Mouse (Mus musculus): Measurements from ENCODE around the gene Mtmr6.
"Not testable (repeated sequence)": the region's sequence is repeated elsewhere in the genome, so short reads cannot be mapped to it uniquely, and the experiment has no call there.

The Mtmr6 gene

DNA sequence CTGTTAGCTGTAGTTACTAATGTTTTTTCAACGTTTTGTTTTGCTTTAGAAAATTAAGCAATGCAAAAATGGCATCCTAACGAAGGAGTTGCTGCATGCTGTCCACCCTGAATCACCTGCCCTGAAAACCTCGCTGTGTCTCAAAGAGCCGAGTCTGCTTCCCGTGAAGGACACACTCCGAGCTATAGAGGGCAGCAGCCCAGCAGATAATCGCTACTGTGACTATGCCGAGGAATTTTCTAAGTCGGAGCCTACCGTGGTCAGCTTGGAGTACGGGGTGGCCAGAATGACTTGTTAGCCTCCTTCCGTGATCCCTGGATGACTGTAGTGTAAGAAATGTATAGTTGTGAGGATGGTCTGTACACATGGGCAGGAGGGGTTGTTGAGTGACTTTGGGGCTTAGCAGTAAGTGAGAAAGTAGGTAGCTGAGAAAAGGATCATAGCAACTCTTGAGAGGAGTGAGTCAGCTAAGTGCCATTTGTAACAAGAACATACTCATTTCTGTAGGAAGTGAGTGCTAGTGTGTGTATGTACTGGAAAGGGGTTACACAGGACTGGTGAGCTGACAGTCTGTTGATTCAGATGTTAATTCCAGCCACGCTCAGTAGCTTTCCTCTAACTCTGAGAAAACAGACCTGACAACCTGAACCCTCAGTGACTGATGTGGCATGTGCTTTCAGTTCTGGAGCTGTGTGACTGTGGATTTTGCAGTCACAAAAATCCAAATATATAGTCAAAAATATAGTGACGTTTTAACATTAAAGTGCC, 35.4 kb downstream of the Mtmr6 start:
- peak; percentile 35 for DNase-seq

DNA sequence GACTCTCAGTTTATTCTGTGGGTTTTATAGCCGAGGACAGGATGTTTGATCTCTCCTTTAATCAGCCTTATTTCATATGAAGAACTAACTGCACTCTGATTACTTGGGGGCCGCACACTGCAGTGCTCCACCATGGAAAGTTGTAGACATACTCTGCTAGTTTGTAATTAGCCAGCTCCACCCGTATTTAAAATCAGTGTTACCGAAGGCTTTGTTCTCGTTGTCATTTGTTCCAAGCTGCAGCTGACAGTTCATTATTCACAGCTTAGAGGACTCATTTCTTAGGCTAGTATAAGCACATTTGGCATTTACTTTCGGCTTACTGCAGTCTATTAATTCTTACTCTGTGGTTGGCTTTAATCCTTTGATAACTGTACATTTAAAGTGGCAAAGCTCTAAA, 36.0 kb downstream of the Mtmr6 start:
- no peak for DNase-seq

GRCm38 (mm10) chr14:60302441-60302840, 37.4 kb downstream of the Mtmr6 start:
- DNase-seq: peak in 1 of 2 experiments; percentile 13

DNA sequence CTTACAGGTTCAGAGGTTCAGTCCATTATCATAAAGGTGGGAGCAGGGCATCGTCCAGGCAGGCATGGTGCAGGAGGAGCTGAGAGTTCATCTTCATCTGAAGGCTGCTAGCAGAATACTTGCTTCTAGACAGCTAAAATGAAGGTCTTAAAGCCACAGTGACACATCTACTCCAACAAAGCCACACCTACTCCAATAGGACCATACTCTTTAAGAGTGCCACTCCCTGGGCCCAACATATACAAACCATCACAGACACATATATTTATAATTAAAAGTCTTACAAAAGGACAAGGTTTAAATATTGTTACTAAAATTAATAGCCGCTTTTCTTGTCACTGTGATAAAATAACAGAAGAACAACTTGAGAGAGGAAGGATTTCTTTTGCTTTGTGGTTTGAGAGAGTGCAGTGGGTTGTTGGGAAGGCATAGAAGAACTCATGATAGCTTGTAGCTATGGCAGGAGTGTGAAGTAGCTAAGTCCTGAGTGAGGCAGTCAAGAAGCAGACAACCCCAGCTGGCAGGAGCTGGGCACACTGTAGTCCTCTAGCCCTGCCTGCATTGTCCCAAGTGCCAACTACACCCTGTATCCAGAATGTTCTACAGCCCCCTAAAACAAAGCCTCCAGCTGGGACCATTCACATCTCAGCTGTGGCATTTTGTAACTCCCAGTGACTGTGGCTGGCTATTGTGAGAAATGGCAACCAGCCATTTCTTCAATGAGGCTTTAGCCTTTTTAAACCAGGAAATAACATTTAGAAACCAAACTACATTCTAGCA, 39.6 kb downstream of the Mtmr6 start:
- no peak for DNase-seq

- DNase-seq: no peak
These were observed 43.1 kb downstream of the Mtmr6 start for GRCm38 (mm10) chr14:60308113-60308512.

DNA sequence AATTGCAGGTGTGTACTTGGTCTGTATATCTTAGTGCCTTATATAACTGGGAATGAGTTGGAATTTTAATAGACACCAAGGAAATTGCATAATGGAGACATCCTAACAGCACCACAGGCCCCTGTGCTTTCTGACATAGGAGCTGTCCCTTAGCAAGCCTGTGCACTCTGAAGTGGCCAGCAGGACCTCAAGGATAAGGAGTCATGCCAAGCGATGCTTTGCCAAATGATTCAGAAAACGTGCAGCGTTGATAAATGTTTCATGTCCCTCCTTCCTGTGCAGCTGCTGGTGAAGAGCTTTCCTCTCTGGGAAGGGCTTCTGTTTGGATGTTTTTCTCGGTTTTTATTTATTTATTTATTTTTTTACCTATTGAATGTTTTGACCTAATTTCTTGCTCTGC, 45.7 kb downstream of the Mtmr6 start:
- DNase-seq: peak; percentile 44 to 57

DNA sequence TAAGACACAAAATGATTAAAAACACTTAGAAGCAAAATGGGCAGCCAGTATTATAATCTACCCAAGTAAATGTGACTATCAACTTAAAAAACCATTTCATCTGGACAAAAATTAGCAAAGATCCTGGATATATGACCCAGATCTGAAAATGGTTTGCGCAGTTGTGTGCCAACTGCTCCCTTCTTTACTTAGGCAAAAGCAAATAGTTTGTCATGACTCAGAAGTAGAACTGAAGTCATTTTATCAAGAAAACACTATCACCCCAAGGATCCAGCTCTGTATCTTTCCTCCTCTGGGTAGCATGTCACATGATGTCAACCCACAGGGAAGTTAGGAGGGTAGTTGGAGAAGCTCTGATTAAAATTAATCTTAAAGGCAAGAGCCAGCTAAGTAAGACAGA, 54.2 kb downstream of the Mtmr6 start:
- no peak for DNase-seq

GRCm38 (mm10) chr14:60320813-60321212, 55.8 kb downstream of the Mtmr6 start:
- DNase-seq: no peak

DNA sequence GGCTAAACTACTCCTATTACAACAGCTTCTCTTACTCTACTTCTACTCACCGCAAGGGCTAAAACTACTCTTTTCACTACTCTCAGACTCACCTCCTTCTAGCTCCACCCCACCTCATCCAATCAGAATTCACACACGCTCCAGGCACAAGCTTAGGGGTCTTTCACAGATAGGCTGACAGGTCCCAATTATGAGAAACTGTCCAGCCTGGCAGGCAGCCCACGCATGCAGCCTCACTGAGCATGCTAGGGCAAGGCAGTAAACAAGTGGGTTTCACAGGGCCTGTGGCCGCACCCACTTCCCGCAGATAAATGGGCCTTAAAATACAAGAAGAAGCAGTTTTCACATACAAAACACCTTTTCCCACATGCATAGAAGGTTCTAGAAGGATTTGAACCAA, 75.0 kb downstream of the Mtmr6 start:
- not testable (repeated sequence) for DNase-seq

DNA sequence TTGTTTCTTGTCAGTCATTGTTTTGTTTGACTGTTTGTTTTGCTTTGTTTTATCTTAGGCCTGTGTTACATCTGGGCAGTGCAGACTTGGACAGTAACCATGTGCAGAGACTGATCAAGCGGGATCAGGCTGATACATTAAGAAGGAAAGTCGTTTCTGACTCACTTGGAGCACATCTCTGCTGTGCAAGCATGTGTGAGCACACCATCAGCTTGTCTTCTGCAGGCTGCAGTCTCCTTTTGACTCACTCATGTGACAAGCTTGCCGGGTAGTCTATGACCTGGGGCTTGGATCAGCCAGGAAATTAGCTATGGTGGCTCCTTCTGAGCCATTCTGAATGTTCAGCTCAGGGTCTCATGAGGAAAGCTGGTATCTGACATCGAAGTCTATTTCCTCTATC, 75.5 kb downstream of the Mtmr6 start:
- DNase-seq: no peak

GRCm38 (mm10) chr14:60345326-60345876, 80.4 kb downstream of the Mtmr6 start:
- no peak for DNase-seq

Data from cerebellum, postnatal 36 days (tissue).